Comparison of ENCODE assay signal across 13 mouse cellular contexts in genomic region chr16:30521147-30521546, GRCm38 (mm10). TPM values are rescaled to one million over a fixed set of nuclear protein-coding genes. Genes with fewer than 3 reads are reported as not detected.
DNase-seq lines count a peak whose midpoint lies in the region; ATAC-seq and TF ChIP-seq lines count a peak whose summit lies in the region.
"Had no signal": no experiment of that assay in that cellular context is flagged by ENCODE, and none has a peak within 500 bp of the region (broad histone marks: within the 10 kb centered on the region; RNA-seq: fewer than 3 reads in every experiment).

No protein-coding gene starts in this region.

- DNase-seq in CD4-positive, CD25-positive, alpha-beta regulatory T cell, adult 2 months (ENCODE audit: low read depth, low spot score): peak; percentile 38
- no peak for DNase-seq in liver, adult 2 months (ENCODE audit: extremely low read depth, low read depth, low spot score)
- no peak for DNase-seq in liver
- peak; percentile 27 for DNase-seq in thymus, postnatal 25 days
- no peak for DNase-seq in thymus, adult 2 months
- DNase-seq in limb, embryonic 10.5 days (ENCODE audit: low spot score): no peak
- no peak for DNase-seq in gastrocnemius, postnatal 36 days

- ATAC-seq in CD4-positive, CD25-positive, alpha-beta regulatory T cell, adult 4 months: no peak
- ATAC-seq: forebrain, embryonic 13.5 days had no signal

- H3K79me2 ChIP-seq in liver, adult 2 months (ENCODE audit: control insufficient read depth, insufficient read depth, low read length): no peaks in the 10 kb centered on the region

- no peaks in the 10 kb centered on the region for H3K36me3 ChIP-seq in liver, adult 2 months (ENCODE audit: control insufficient read depth, insufficient read depth, low read length)
- H3K36me3 ChIP-seq in thymus, adult 2 months (ENCODE audit: control insufficient read depth, insufficient read depth, low read length): no peaks in the 10 kb centered on the region
- peaks cover 26% of the 10 kb centered on the region for H3K36me3 ChIP-seq in limb, embryonic 10.5 days

- peak; percentile 31; the same call in 1 of the 2 replicates for TF ChIP-seq CTCF in liver, adult 2 months (IDR thresholded peaks at IDR 0.05; ENCODE audit: low read depth, low read length)
- no peak for TF ChIP-seq CTCF in thymus, adult 2 months (IDR thresholded peaks at IDR 0.05; ENCODE audit: borderline replicate concordance, control insufficient read depth, extremely low read depth, insufficient read depth, low read length, poor library complexity)

- no peaks in the 10 kb centered on the region for H3K27me3 ChIP-seq in liver, adult 2 months (ENCODE audit: control insufficient read depth, insufficient read depth, low read length)
- no peaks in the 10 kb centered on the region for H3K27me3 ChIP-seq in thymus, adult 2 months (ENCODE audit: control insufficient read depth, insufficient read depth, low read length)
- peaks cover 17% of the 10 kb centered on the region for H3K27me3 ChIP-seq in limb, embryonic 10.5 days (ENCODE audit: low read depth, poor library complexity, severe bottlenecking)
- H3K27me3 ChIP-seq: embryonic facial prominence, embryonic 12.5 days; forebrain, embryonic 13.5 days; lung, embryonic 15.5 days; midbrain, embryonic 12.5 days; neural tube, embryonic 12.5 days had no signal

- H3K4me3 ChIP-seq in liver, adult 2 months (ENCODE audit: insufficient read depth, low read depth, low read length): no peak overlapping the region
- no peak overlapping the region for H3K4me3 ChIP-seq in thymus, adult 2 months (ENCODE audit: control insufficient read depth, insufficient read depth, low read length)
- H3K4me3 ChIP-seq in limb, embryonic 10.5 days: no peak overlapping the region
- H3K4me3 ChIP-seq: embryonic facial prominence, embryonic 12.5 days; forebrain, embryonic 13.5 days; midbrain, embryonic 12.5 days; neural tube, embryonic 12.5 days had no signal

- H3K9me3 ChIP-seq in limb, embryonic 10.5 days (replicated peaks): no peaks in the 10 kb centered on the region; the same call in 1 of the 2 replicates
- H3K9me3 ChIP-seq: embryonic facial prominence, embryonic 12.5 days; forebrain, embryonic 13.5 days; lung, embryonic 15.5 days; midbrain, embryonic 12.5 days; neural tube, embryonic 12.5 days had no signal

- no peak overlapping the region for H3K27ac ChIP-seq in liver, adult 2 months (replicated peaks; ENCODE audit: insufficient read depth, low read depth, low read length)
- H3K27ac ChIP-seq in thymus, adult 2 months (ENCODE audit: control insufficient read depth, insufficient read depth, low read length): no peak overlapping the region
- no peak overlapping the region for H3K27ac ChIP-seq in limb, embryonic 10.5 days
- H3K27ac ChIP-seq: embryonic facial prominence, embryonic 12.5 days; forebrain, embryonic 13.5 days; lung, embryonic 15.5 days; midbrain, embryonic 12.5 days; neural tube, embryonic 12.5 days had no signal

- no peak overlapping the region for H3K9ac ChIP-seq in liver, adult 2 months (ENCODE audit: low read depth, low read length)
- H3K9ac ChIP-seq: embryonic facial prominence, embryonic 12.5 days; forebrain, embryonic 13.5 days; lung, embryonic 15.5 days; midbrain, embryonic 12.5 days; neural tube, embryonic 12.5 days had no signal

- H3K4me1 ChIP-seq in liver, adult 2 months (ENCODE audit: control insufficient read depth, insufficient read depth, low read length): peaks cover 7% of the 10 kb centered on the region
- no peaks in the 10 kb centered on the region for H3K4me1 ChIP-seq in thymus, adult 2 months (replicated peaks; ENCODE audit: control insufficient read depth, insufficient read depth, low read length)
- 0 out of 2 replicates have a peak, but pooled peaks cover 3% of the 10 kb centered on the region for H3K4me1 ChIP-seq in limb, embryonic 10.5 days
- H3K4me1 ChIP-seq: embryonic facial prominence, embryonic 12.5 days; forebrain, embryonic 13.5 days; midbrain, embryonic 12.5 days; neural tube, embryonic 12.5 days had no signal

- intact Hi-C loops in gastrocnemius, postnatal 36 days (cut with DNase I): loop anchor here (5.0 kb wide), 2 partner anchors 149 to 269 kb away; no protein-coding TSS in a partner anchor

- WGBS in liver, adult 2 months: 70% methylated on average over 3 of the region's 3 CpGs
- 69% methylated on average over 3 of the region's 3 CpGs for WGBS in thymus, adult 2 months
- 59% methylated on average over 3 of the region's 3 CpGs for WGBS in limb, embryonic 10.5 days

- TF ChIP-seq POLR2A in liver, adult 2 months (IDR thresholded peaks at IDR 0.05; ENCODE audit: extremely low read depth, insufficient read depth, low read length): no peak
- TF ChIP-seq POLR2A in thymus, adult 2 months (IDR thresholded peaks at IDR 0.05; ENCODE audit: control insufficient read depth, extremely low read depth, insufficient read depth, low read length, poor library complexity): no peak

RNA-seq across cellular contexts. Expression of gene Tmem44, which starts 29.5 kb away (rescaled TPM):
- under 1 TPM in 1 of 2 experiments, not detected in 1; 0.70 TPM for polyA plus RNA-seq in CD4-positive, CD25-positive, alpha-beta regulatory T cell, adult 4 months (2017; shearing (Covaris generic))
- total RNA-seq in liver, adult 2 months (2014; rRNA removed): 1.2 and 1.3 TPM in 2 replicates
- polyA plus RNA-seq in liver, adult 2 months (2012; rRNA removed): 0.80 and 2.0 TPM in 2 replicates
- 1.4 and 3.1 TPM in 2 replicates for polyA plus RNA-seq in thymus, adult 2 months (2012; rRNA removed)
- polyA plus RNA-seq in limb, embryonic 10.5 days (2016; fragmentation: Nextera tagmentation; extraction: Ambion mirVana): 18.9 and 21.6 TPM in 2 replicates
- total RNA-seq in gastrocnemius, postnatal 36 days (2021): 1 to 10 TPM; 1.8 to 2.5 TPM

Comparison
In these comparisons a context has a peak if more than half of its experiments do, and no peak if none do; other contexts are left out.
1. DNase-seq: peak in CD4-positive, CD25-positive, alpha-beta regulatory T cell, adult 2 months (single experiment) and thymus, postnatal 25 days (single experiment); none in liver, adult 2 months (single experiment), liver (single experiment), thymus, adult 2 months (single experiment), limb, embryonic 10.5 days (single experiment) and gastrocnemius, postnatal 36 days (0 of 2).